9 mouse cellular contexts compared by ENCODE assay signal in the genomic region with DNA sequence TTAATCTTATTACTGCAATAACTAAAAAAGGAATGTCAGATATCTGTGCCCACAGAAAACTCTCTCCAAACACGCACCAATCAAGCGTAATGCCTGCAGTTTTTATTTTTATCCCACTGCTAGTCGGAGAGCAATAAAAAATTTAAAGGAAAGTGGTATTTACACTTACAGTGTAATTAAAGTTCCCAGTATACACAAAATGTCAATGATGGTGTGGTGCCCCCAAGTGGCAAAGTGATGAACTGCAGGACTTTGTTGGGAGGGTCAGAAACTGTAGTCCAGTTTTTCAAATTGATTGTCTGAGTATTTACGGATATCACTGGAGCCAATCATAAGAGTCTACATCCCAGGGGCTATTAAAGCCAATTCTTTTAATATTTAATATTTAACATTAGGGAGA. TPM values are rescaled to one million over a fixed set of nuclear protein-coding genes. Genes with fewer than 3 reads are reported as not detected.
DNase-seq lines count a peak whose midpoint lies in the region; ATAC-seq lines count a peak whose summit lies in the region.
"Had no signal": no experiment of that assay in that cellular context is flagged by ENCODE, and none has a peak within 500 bp of the region (broad histone marks: within the 10 kb centered on the region; RNA-seq: fewer than 3 reads in every experiment).

No protein-coding gene starts in this region.

- H3K27me3 ChIP-seq in liver, embryonic 12.5 days (replicated peaks) = no peaks in the 10 kb centered on the region
- no peaks in the 10 kb centered on the region; the same call in 1 of the 2 replicates for H3K27me3 ChIP-seq in liver, embryonic 11.5 days (replicated peaks; ENCODE audit: control insufficient read depth, insufficient read depth, low read length)

- no peak overlapping the region for H3K4me2 ChIP-seq in liver, embryonic 12.5 days
- H3K4me2 ChIP-seq in liver, embryonic 11.5 days = no peak overlapping the region
- H3K4me2 ChIP-seq: neural tube, embryonic 13.5 days had no signal

- no peaks in the 10 kb centered on the region for H3K4me1 ChIP-seq in liver, embryonic 12.5 days
- no peaks in the 10 kb centered on the region for H3K4me1 ChIP-seq in liver, embryonic 11.5 days (replicated peaks; ENCODE audit: control insufficient read depth, insufficient read depth, low read length)
- H3K4me1 ChIP-seq: neural tube, embryonic 13.5 days had no signal

- no peak overlapping the region for H3K9ac ChIP-seq in liver, embryonic 12.5 days
- H3K9ac ChIP-seq in liver, embryonic 11.5 days (ENCODE audit: low read depth, low read length) = no peak overlapping the region
- H3K9ac ChIP-seq: neural tube, embryonic 13.5 days had no signal

- no peak overlapping the region for H3K4me3 ChIP-seq in liver, embryonic 12.5 days
- H3K4me3 ChIP-seq in liver, embryonic 11.5 days (ENCODE audit: low read depth, low read length) = no peak overlapping the region
- H3K4me3 ChIP-seq: neural tube, embryonic 13.5 days had no signal

- WGBS in liver, embryonic 12.5 days (ENCODE audit: insufficient replicate concordance) = 13% methylated on average over 4 of the region's 4 CpGs
- 12% methylated on average over 4 of the region's 4 CpGs for WGBS in liver, embryonic 11.5 days

- H3K36me3 ChIP-seq in liver, embryonic 12.5 days = no peaks in the 10 kb centered on the region
- no peaks in the 10 kb centered on the region for H3K36me3 ChIP-seq in liver, embryonic 11.5 days (ENCODE audit: control insufficient read depth, insufficient read depth, low read length)
- H3K36me3 ChIP-seq: neural tube, embryonic 13.5 days had no signal

- ATAC-seq in liver, embryonic 12.5 days = no peak
- ATAC-seq in erythroblast, adult 5-6 weeks (replicated peaks; ENCODE audit: low FRiP score, poor library complexity, severe bottlenecking) = peak; percentile 61; the same call in 1 of the 2 replicates
- no peak for ATAC-seq in liver, embryonic 11.5 days (replicated peaks; ENCODE audit: low FRiP score)

- peak; percentile 63 for DNase-seq in liver
- DNase-seq in adrenal gland, postnatal 25 days = peak; percentile 74
- peak; percentile 73 for DNase-seq in kidney, adult 9 months
- peak; percentile 39 for DNase-seq in liver, embryonic 11.5 days (ENCODE audit: low spot score)
- DNase-seq in retina, embryonic 14.5 days (ENCODE audit: low spot score) = peak; percentile 84
- peak; percentile 36 to 77 for DNase-seq in urinary bladder, adult 18-20 months (ENCODE audit: low spot score in 2 of 2)

- no peak overlapping the region for H3K27ac ChIP-seq in liver, embryonic 12.5 days
- H3K27ac ChIP-seq in liver, embryonic 11.5 days (ENCODE audit: low read depth, low read length) = no peak overlapping the region
- H3K27ac ChIP-seq: neural tube, embryonic 13.5 days had no signal

- no peaks in the 10 kb centered on the region for H3K9me3 ChIP-seq in liver, embryonic 12.5 days (replicated peaks)
- no peaks in the 10 kb centered on the region for H3K9me3 ChIP-seq in liver, embryonic 11.5 days (ENCODE audit: control insufficient read depth, low read length)
- H3K9me3 ChIP-seq: neural tube, embryonic 13.5 days had no signal

RNA-seq across cellular contexts. Expression of a gene that starts 5.9 kb away (rescaled TPM):
- 7.8 and 9.1 TPM in 2 replicates for polyA plus RNA-seq in liver, embryonic 12.5 days (2016; fragmentation: Nextera tagmentation; extraction: Ambion mirVana)
- 13.4 and 13.6 TPM in 2 replicates for total RNA-seq in adrenal gland, postnatal 25 days (2021)
- 2.3 and 3.1 TPM in 2 replicates for total RNA-seq in erythroblast, adult 5-6 weeks (2015; ENCODE audit: low replicate concordance)
- 3.9 and 5.3 TPM in 2 replicates for total RNA-seq in erythroblast, adult 5-6 weeks (2017; ENCODE audit: low replicate concordance)
- polyA plus RNA-seq in liver, embryonic 11.5 days (2014; fragmentation: Nextera tagmentation; extraction: Ambion mirVana) = 10.8 and 11.4 TPM in 2 replicates

RNA-seq across cellular contexts. Expression of a gene that starts 6.0 kb away (rescaled TPM):
- 0.07 and 0.10 TPM in 2 replicates for polyA plus RNA-seq in liver, embryonic 12.5 days (2016; fragmentation: Nextera tagmentation; extraction: Ambion mirVana)
- total RNA-seq in adrenal gland, postnatal 25 days (2021) = not detected in 2 replicates
- total RNA-seq in erythroblast, adult 5-6 weeks (2015; ENCODE audit: low replicate concordance) = not detected in 2 replicates
- not detected in 2 replicates for total RNA-seq in erythroblast, adult 5-6 weeks (2017; ENCODE audit: low replicate concordance)
- polyA plus RNA-seq in liver, embryonic 11.5 days (2014; fragmentation: Nextera tagmentation; extraction: Ambion mirVana) = 0.13 and 0.29 TPM in 2 replicates
